Mouse (Mus musculus) CD4-positive helper T cell, adult 2 months (primary cell): ENCODE results near the gene Arhgap17.

ENCODE experiments used
- DNase-seq: peaks from one replicate; pipeline ENCODE4 v3.0.0-alpha.2; 2012; ENCODE audit warnings: low read depth, missing footprints, low spot score

Gene Arhgap17

DNA sequence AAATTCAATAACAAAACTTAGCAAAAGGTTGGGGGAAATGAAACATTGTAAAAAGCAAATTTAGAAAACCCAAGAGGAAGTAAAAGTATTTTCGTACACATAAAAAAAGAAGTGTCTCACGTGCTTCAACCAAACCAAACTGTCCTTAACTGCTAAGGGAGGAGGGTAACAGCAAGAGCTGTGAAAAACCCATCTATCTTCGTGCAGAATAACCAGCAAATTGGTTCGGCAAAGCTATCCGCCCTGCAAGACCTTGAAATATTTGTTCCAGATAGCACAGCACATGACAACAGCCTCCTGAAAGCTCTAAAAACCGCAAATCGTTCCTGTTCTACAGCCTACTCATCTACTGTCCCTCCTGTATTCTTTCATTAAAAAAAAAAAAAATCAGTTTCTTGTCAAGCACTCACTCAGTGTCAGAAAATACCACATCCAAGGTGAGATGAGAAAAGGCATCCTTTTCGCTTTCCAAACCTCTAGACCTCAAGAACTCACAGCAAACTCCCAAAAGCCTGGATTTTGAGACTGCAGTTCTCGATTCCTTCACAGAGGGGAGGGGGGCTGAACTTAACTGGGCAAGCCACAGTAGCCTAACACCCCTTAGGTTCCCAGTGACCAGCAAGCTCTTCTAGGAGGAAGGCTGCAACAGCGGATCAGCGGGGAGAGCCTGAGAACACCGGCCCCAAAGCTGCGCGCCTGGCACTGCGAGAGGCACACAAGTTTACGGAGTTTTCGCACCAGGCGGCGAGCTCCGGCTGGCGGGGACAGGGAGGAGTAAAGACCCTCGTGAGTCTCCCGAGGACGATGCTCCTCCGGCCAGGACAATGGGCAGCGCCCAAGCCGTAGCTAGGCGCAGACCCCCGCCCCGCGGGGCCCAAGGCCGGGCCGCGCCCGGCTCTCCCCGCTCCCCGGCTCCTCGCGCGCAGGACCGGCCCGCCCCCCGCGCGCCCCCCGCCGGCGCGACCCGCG lies 653 bp downstream of the Arhgap17 start:
- DNase-seq = peak; percentile 55

DNA sequence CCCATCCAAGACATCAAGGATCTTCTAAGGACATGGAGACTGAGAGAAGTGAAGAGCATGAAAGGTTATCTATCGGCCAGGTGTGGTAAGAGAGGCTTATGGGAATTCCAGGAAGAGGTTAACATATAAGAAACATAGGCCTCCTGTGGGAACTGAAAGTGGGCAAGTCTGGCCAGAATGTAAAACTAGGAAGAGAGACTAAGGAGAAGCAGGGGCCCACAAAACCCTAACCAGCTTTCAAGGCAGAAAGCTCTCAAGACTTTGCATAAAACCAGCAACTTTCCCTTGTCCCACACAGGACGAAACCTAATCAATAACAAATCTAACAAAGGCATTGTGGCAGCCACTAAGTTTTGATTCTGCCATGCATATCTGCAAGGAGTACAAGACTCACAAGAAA lies 1.5 kb downstream of the Arhgap17 start:
- DNase-seq = no peak

DNA sequence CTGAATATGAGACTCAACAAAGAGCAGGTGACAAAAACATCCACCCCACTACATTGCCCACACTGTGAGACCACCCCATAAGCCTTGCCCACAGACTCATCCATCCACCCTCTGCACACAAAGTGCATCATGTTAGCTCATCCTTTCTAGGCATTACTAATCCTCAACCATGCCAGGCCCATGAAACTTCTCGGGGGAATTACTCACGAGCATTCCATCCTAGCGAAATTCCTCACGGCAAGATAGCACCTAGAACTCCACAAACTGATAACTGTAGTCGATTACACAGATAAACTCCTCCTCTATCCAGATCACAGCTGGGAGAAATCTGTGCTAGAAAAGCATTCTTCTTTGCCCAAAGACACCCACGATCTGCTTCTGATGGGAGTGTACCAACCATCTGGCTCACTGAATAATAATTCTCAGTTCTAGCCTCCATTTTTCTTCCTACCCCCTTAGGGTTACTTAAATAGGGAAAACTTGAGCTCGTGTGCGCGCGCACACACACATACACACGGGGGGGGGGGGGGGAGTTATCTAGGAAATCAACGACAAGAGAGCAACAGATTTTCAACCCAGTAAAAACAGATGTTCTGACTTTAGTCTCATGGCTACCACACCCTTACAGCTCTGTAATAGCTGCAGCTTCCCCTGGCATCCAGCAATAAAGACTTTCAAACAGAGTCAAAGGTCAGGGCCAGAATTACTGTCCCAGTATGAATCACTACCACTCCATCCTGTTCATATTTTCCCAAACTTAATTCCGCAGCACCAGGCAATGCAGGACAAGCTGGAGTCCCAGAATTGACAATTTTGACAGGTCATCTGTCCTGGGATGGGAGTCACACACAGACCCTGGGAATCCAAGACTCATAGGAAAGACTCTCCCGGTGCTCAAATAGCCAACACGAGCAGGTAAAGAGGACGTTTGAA lies 2.2 kb downstream of the Arhgap17 start:
- DNase-seq = no peak

DNA sequence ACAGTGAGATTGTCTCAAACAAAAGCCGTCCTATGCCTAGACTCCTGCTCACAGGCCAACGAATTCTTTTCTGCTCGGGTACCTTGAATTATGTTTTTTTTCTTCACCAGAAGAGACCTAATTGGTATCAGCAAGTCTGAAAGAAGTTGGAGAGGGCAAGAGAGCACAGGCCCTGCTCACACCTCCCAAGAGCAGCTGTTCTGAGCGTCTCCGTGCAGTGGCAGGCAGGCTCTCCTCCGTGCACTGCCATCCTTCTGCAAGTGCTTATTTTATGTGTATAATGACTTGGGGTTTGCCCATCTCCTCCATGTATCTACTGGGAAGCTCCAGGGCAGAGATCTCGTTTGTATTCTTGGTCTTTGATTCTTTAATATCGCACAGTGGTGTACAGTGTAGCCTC lies 2.9 kb downstream of the Arhgap17 start:
- DNase-seq = no peak

DNA sequence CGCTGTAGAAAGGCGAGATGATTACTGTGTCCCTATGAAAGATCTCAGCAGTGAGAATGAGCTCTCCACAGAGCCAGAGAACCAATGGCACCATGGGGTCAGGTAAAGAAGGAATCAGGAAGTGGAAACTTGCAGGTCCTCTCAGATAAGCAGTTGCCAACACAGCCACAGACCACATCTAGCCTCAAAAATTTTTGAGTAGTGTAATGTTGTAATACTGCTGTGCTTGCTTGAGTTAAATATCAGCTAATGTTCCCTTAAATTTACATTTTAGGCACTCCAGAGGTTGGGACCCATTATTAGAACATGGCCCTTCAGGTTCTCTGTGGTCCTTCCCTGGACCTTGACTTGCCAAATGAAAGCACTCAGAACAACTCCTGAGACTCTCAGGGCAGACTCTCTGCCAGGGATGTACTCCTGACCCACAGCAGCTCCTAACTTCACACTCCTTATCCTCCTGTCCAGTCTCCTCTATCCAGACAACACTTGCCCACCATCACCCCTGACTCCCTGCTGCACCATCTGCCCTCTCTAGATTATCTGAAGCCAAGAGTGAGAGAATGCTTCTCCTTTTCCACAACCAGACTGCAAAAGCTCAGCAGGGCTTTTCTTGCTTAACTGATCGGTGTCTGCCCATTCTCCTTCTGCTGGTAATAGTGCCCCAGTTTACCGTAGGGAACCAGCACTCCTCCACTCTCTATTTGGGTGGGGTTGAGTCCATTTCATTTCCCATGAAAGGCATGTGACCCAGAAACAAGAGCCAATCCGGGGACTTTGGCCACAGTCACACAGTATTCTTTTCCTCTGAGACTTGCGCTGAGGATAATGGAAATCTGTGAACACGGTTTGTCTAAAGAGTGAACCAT lies 3.6 kb downstream of the Arhgap17 start:
- DNase-seq = no peak

DNA sequence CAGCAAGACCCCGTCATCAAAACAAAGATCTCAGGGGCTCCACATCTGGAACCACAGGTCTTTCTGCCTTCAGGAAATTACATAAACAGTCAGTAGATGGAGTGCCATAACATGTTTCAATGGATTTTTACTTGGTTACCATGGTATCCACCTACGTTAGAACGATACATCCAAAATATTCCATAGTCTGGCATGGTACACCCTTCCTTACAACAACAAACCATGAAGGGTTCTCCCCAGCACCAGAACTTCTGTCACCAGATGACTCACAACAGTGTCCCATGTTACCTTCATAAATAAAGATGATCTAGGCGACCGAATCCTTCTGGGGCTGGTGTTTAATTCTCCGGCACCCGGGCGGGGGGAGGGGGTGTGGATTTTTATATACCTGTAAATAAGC lies 5.7 kb downstream of the Arhgap17 start:
- no peak for DNase-seq

DNA sequence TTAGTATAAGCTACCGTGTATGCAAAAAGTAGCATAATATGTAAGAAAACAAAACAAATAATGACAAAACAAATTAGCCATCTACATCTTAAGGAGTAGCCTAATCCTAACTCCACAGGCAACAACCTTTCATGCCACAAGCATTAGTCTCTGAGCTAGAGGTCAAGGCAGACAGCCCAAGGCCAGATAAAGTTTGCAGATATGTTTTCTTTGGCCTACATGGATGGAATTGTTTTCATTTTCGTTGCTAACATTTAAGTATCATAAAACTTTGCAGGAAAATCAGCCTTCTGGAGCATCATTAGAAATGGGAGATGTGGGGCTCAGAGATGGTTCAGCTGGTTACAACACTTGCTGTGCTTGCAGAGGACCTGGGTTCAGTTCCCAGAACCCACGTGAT lies 6.9 kb downstream of the Arhgap17 start:
- no peak for DNase-seq

DNA sequence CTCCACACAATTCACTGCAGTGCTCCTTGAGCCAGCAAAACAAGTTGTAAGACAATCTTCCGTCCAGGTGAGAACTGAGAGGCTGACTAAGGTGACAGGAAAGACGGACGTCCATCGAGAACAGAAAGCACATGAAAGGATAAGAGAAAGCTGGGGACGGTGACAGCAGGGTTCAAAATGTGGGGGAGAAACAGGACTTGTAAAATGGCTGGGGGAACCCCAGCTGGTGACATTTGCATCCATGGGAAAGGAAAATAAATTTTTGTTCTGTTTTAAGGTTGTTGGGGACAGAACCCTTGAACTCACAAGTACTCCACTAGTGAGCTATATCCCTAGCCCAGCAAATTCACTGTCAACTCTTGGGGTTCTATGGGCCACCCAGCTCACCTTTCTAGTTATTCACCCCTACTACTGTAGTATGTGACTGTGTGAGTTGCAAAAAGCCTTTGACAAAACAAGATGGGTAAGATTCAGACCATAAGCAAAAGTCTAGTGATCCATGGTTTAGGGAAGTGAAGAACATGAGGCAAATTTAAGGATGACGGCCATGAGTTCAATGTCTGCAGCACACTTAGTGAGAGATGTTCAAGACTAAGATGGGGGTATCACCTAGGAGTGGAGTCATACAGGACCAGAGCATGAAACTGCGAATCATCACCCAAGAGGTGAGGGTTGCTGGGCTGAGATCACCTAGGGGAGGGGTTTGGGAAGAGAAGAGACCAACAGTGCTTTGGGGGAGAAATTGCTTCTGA lies 8.3 kb downstream of the Arhgap17 start:
- no peak for DNase-seq

DNA sequence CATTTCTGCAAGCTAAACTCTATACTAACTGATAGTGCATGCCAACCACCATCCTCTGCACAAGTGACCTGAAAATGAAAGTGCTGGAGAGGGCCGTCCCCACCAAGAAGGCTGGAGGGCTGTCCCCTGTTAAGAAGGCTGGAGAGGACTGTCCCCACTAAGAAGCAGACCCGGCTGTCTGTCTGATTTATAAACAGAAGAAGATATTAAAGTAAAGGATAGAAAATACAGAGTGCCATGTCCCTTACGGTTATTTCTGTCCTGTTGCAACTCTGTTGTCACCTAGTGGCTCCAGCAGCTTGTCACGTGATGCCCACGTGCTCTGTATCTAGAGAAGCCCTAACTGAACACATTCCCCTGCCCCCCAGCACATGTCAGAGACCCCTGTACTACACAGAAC lies 9.5 kb downstream of the Arhgap17 start:
- DNase-seq = no peak

DNA sequence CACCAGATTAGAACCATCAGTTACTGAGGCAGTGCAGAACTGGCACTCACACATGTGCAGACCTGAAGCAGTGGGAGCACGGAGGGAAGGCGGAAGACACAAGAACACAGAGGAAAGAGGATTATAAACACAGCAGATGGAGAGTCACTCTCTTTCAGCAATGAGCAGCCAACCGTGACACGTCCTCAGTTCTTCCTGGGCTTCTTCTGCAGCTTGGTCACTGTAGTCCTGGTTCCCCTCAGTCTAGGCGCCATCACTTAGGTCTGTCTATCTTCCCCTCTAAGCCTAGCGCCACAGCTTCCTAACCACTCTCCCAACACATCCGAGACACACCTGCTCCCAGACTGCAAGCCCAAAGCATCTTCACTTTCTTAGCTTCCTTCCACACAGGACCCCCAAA lies 10.6 kb downstream of the Arhgap17 start:
- DNase-seq = no peak

DNA sequence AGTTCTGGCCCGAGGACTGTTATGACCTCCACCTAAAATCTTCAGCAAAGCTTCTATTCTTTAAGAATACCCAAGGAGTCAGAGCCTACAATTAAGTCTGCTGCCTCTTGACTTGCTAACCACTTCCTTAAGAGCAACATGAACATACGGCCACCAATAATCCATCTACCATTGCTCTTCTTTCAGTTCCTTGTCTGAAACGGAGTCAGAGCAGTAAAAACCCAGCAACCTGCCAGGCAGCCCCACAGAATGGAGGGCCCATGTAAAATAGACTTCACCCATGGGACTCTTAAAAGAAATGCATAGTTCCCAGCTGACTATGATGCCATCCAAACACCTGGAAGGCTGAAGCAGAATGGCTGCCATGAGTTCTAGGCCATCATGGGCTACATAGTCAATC lies 13.6 kb downstream of the Arhgap17 start:
- no peak for DNase-seq

DNA sequence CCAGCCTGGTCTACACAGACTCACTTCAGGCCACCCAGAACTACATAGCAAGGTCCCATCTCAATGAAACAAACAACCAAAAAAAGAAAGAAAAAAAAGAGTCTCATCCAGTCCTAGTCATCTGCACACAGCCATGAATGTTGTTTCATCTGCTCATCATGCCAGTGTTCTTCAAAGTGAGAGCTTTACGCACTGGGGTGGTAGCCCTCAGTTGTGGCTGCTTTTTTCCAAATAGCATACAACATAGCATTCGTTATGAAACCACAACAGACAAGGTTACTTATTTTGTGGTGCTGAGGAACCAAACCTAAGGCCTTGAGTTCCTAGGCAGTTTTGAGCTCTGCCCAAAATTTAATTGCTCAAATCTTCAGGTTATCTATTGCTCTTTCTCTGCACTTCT lies 14.9 kb downstream of the Arhgap17 start:
- DNase-seq = peak; percentile 84

DNA sequence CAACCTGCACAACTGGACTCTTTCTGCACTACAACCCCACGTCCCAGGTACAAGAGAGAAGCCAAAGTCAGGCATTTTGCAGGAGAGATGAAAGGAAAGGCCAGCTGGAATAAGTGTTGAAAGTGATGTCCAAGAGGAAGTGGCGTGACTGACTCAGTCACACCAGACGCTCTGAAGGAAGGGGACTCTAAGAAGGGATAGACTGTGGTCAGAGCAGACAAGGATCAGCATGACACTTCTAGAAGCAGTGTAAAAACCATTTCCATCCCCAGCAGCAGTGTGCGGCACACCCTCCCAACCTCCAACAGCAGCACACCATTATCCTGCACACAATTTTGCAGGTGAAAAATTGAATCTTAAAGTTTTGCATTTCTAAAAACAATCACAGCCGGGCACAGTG lies 15.3 kb downstream of the Arhgap17 start:
- DNase-seq = no peak

DNA sequence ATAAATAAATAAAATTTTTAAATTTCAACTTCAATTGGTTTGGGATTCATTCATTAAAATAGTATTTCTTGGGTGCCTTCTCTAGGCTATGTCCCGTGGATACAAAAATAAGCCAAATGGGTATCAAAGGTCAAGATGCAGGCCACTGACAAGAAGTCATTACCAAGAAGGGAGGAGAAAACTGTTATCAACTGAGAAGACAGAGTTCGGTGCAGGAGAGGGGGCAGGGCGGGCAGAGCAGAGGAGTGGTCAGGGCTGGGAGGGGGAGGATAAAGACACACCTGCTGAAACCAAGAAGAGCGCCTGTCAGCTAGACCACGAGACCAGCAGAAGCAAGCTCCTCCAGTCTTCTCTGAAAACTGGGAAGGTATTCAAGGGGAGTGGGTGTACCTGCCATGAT lies 15.8 kb downstream of the Arhgap17 start:
- no peak for DNase-seq

DNA sequence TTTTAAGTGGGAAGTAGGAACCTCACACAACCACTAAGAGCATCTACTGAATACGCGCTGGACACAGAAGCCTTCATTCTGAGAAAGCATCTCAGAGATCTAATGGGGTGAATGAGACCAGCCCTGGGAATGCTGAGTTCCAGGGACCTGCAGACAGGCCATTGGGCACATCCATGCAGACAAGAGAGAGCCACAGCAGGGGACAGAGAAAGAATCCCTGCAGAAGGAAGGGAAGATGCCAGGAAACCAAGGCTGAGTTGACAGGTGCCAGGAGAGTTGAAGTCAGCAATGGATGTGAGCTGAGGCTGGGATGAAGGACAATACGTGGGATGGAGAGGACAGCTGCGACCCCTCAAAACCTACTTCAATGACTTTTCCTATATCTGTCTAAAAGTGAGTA lies 16.6 kb downstream of the Arhgap17 start:
- no peak for DNase-seq

DNA sequence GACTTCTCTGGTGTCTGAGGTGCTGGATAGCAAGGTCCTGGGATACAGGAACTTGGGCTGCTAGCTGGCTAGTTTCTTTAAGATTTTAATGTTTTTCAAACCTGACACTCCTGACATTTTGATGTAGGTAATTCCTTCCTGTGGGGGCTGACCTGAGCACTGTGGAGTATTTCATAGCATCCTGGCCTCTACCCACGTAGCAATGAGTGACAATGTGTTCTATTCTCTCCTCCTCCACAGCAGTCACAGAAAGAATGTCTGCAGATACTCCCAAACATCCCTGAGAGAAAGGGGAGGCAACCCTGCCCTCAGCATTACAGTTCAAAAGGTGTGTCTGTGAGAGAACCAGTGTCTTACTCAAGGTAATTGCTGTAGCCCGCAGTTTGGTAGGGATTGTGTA lies 19.5 kb downstream of the Arhgap17 start:
- DNase-seq = no peak

DNA sequence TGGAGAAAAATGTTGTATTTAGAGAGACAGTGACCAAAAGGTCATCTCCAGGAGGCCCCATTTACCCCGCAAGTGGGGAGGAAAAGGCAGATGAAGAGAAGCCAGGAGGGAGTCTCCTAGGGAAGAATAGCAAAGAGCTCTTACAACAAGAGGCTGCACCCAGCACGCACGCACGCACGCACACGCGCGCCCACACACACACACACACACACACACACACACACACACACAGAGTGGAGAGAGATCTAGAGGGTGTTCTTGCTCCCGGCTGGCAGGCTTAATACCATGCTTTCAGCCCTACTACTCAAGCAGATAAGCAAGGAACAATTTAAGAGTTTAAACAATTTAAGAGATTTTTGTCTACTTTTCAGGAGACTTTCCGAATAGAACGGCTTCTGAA lies 19.9 kb downstream of the Arhgap17 start:
- DNase-seq = no peak

DNA sequence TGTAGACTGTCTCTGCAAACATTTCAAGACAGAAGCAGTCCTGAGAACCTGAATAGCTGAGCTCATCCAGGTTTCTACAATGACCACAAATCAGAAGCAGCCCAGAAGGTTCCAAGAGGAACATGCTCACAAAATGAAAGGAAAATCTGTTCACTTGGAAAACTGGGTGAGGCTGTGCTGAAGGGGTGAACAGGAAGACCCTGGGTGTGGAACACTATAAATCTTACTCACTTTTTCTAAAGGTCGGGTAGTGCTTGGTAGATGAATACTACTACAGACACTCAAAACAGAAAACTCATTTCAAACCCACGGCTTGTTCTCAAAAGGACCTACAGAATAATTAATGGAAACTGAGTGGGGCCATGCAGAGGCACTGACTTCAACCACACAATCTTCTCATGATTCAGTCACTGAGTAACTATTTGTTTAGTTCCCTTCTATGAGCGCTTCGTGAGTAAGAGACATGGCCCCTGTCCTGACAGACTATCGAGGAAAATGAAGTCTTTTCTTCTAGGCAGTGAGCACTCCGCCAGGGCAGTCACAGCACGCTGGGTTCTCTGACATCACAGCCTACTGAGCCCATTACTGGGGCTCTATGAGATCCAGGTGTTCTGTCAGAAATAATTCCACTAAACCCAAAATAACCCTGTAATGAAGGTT lies 23.0 kb downstream of the Arhgap17 start:
- no peak for DNase-seq

DNA sequence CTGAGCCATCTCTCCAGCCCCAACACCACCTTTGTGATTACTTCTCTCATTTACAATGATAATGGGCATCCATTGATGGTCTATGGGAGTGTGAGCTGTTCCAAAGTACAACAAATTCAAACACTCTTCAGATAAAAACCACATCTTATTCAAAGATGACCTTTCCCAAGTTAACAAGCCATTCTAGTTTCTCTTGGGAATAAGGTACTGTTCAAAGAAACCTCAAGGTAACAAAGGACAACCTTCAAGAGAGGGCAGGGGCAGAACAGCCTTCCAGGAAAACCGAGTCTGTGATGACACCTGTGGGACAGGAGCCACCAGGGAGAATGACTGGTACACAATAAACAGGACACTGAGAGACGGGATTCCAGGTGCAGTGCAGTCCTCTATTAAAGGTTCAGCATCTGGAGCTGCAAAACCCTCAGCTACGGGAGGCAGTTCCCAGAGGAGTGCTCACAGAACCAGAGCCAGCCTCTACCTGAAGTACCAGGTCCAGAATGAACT lies 24.6 kb downstream of the Arhgap17 start:
- DNase-seq = no peak
